ENCODE assay signal across 8 mouse cellular contexts in the genomic region with DNA sequence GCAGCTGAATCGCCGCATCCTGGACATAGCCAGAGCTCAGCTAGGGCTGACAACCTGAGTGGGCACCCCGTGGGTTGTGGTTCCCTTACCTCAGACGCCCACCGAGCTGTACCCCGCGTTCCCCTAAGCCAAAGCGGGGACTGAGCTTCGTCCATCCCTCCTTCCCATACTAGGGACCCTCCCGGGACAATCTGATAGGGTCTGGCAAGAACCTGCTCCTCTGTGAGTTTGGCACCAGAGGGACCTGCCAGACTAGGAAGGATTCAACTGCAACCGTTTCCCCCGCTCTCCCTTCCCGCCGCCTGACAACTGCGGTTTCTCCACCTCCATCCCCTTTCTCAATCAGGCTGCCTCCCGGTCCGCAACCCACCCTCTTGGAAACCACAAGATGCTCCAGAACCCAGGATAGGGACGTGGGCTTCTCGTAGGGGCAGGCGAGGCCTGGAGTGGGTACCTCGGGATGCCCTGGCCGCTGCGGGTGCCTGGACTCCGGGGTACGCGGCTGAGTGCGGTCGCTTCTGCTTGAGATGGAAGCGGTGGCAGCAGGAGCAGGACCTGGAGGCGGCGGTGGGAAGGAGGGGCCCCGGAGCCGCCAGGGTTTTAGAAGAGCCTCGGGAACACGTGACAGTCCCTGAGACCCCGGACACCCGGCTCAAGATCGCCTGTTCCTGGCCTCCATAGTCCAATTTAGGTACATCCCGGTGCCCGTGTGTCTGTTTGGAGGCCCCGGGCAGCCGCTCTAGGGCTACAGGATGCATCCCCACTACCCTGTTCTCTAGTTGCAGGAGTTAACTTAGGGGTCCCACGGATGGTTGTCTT. TPM values are rescaled to one million over a fixed set of nuclear protein-coding genes. Genes with fewer than 3 reads are reported as not detected.
DNase-seq lines count a peak whose midpoint lies in the region; ATAC-seq and TF ChIP-seq lines count a peak whose summit lies in the region.

Npy5r (minus strand) TSS at position 618 of the 819 bp plus-strand sequence.

- H3K4me3 ChIP-seq in heart, postnatal 0 days (ENCODE audit: low read depth, low read length) = peak within 1 kb of the TSS; percentile 45
- peak within 1 kb of the TSS; percentile 56 for H3K4me3 ChIP-seq in hindbrain, embryonic 13.5 days
- H3K4me3 ChIP-seq in liver, embryonic 12.5 days = peak within 1 kb of the TSS; percentile 31

- peak within 1 kb of the TSS; percentile 71 for H3K4me2 ChIP-seq in heart, postnatal 0 days (ENCODE audit: low read depth, low read length)
- H3K4me2 ChIP-seq in hindbrain, embryonic 13.5 days = peak within 1 kb of the TSS; percentile 90
- peak within 1 kb of the TSS; percentile 49 for H3K4me2 ChIP-seq in liver, embryonic 12.5 days

- H3K9ac ChIP-seq in heart, postnatal 0 days (replicated peaks; ENCODE audit: low read depth, low read length) = no peak within 1 kb of the TSS
- H3K9ac ChIP-seq in hindbrain, embryonic 13.5 days = peak within 1 kb of the TSS; percentile 82
- H3K9ac ChIP-seq in liver, embryonic 12.5 days = no peak within 1 kb of the TSS

- WGBS in heart, postnatal 0 days = 2% methylated on average over 43 of the region's 43 CpGs
- WGBS in hindbrain, embryonic 13.5 days = 2% methylated on average over 43 of the region's 43 CpGs
- WGBS in liver, embryonic 12.5 days (ENCODE audit: insufficient replicate concordance) = 5% methylated on average over 43 of the region's 43 CpGs

- H3K36me3 ChIP-seq in heart, postnatal 0 days (replicated peaks; ENCODE audit: control insufficient read depth, insufficient read depth, low read length) = no peaks in the 10 kb centered on the region
- H3K36me3 ChIP-seq in hindbrain, embryonic 13.5 days = no peaks in the 10 kb centered on the region
- no peaks in the 10 kb centered on the region for H3K36me3 ChIP-seq in liver, embryonic 12.5 days

- H3K27ac ChIP-seq in heart, postnatal 0 days (ENCODE audit: low read depth) = no peak within 1 kb of the TSS
- H3K27ac ChIP-seq in hindbrain, embryonic 13.5 days = no peak within 1 kb of the TSS
- no peak within 1 kb of the TSS for H3K27ac ChIP-seq in liver, embryonic 12.5 days

- no peak for ATAC-seq in heart, postnatal 0 days (ENCODE audit: insufficient read depth, low read depth)
- peak; percentile 86 for ATAC-seq in hindbrain, embryonic 13.5 days (ENCODE audit: low FRiP score)
- no peak for ATAC-seq in liver, embryonic 12.5 days

- H3K4me1 ChIP-seq in heart, postnatal 0 days (ENCODE audit: control insufficient read depth, insufficient read depth) = no peaks in the 10 kb centered on the region; the same call in 1 of the 2 replicates
- H3K4me1 ChIP-seq in hindbrain, embryonic 13.5 days (replicated peaks) = peaks cover 16% of the 10 kb centered on the region
- H3K4me1 ChIP-seq in liver, embryonic 12.5 days = no peaks in the 10 kb centered on the region

- DNase-seq in heart, postnatal 0 days (ENCODE audit: low spot score) = no peak
- no peak for DNase-seq in heart, adult 9 months (ENCODE audit: low spot score in 2 of 2)
- peak; percentile 57 for DNase-seq in embryo, embryonic 10.5 days (ENCODE audit: low spot score)
- peak; percentile 44 for DNase-seq in right cerebral cortex, postnatal 4 days
- DNase-seq in thymus, postnatal 14 days = no peak
- DNase-seq in adrenal gland, adult 2 months = no peak

- H3K27me3 ChIP-seq in heart, postnatal 0 days (ENCODE audit: control insufficient read depth, insufficient read depth, low read length) = peaks cover 18% of the 10 kb centered on the region
- H3K27me3 ChIP-seq in hindbrain, embryonic 13.5 days = peaks cover 23% of the 10 kb centered on the region; the same call in 1 of the 2 replicates
- peaks cover 39% of the 10 kb centered on the region for H3K27me3 ChIP-seq in liver, embryonic 12.5 days (replicated peaks)

- no peak for TF ChIP-seq CTCF in heart, postnatal 0 days (IDR thresholded peaks at IDR 0.05; ENCODE audit: low read depth)

- H3K9me3 ChIP-seq in heart, postnatal 0 days (replicated peaks; ENCODE audit: control insufficient read depth, low read length) = no peaks in the 10 kb centered on the region
- H3K9me3 ChIP-seq in hindbrain, embryonic 13.5 days = no peaks in the 10 kb centered on the region
- H3K9me3 ChIP-seq in liver, embryonic 12.5 days (replicated peaks) = no peaks in the 10 kb centered on the region

- no peak for TF ChIP-seq EP300 in heart, postnatal 0 days (IDR thresholded peaks at IDR 0.05; ENCODE audit: low read depth)

RNA-seq across cellular contexts. Expression of gene Npy5r, which starts in this region (rescaled TPM):
- not detected in 2 replicates for total RNA-seq in heart, postnatal 0 days (2014; rRNA removed; ENCODE audit: low replicate concordance)
- not detected in 2 replicates for polyA plus RNA-seq in heart, postnatal 0 days (2015; fragmentation: Nextera tagmentation; extraction: Ambion mirVana)
- 1.1 and 1.6 TPM in 2 replicates for polyA plus RNA-seq in hindbrain, embryonic 13.5 days (2015; fragmentation: Nextera tagmentation; extraction: Ambion mirVana)
- polyA plus RNA-seq in liver, embryonic 12.5 days (2016; fragmentation: Nextera tagmentation; extraction: Ambion mirVana) = not detected in 2 replicates
- total RNA-seq in adrenal gland, adult 2 months (2021) = under 1 TPM; 0.23 to 0.35 TPM
- 0.03 TPM in 1 of 2 replicates, not detected in the other for polyA plus RNA-seq in adrenal gland, adult 2 months (2012; rRNA removed)

Comparison
In these comparisons a context has a peak if more than half of its experiments do, and no peak if none do; other contexts are left out.
1. DNase-seq: peak in embryo, embryonic 10.5 days (single experiment) and right cerebral cortex, postnatal 4 days (single experiment); none in heart, postnatal 0 days (single experiment), heart, adult 9 months (0 of 2), thymus, postnatal 14 days (single experiment) and adrenal gland, adult 2 months (single experiment).
2. Peak in every context shown above with its lines, with median percentiles within 50 percentile points of each other: H3K4me2 ChIP-seq and H3K4me3 ChIP-seq.